Mouse (Mus musculus) neural tube, embryonic 10.5 days (tissue): ENCODE data around the gene Specc1.

Source experiments
- DNase-seq: peaks from one replicate; pipeline ENCODE4 v3.0.0-alpha.2; 2017; ENCODE audit warnings: low spot score; ENCODE audit errors: extremely low spot score

Specc1 gene

GRCm38 (mm10) chr11:62168146-62168545 is 211.6 kb downstream of the Specc1 start:
- DNase-seq, result no peak

GRCm38 (mm10) chr11:62177395-62178113 is 221.0 kb downstream of the Specc1 start:
- no peak for DNase-seq

GRCm38 (mm10) chr11:62180791-62181190 is 224.2 kb downstream of the Specc1 start:
- DNase-seq, result no peak

- no peak for DNase-seq
Measured at GRCm38 (mm10) chr11:62184900-62185299, 228.3 kb downstream of the Specc1 start.

GRCm38 (mm10) chr11:62187074-62187473 is 230.5 kb downstream of the Specc1 start:
- no peak for DNase-seq

- no peak for DNase-seq
Measured at GRCm38 (mm10) chr11:62192050-62192449, 235.5 kb downstream of the Specc1 start.

- no peak for DNase-seq
Measured at GRCm38 (mm10) chr11:62193116-62193515, 236.6 kb downstream of the Specc1 start.

- DNase-seq, result no peak
Measured at GRCm38 (mm10) chr11:62194217-62194616, 237.7 kb downstream of the Specc1 start.

- no peak for DNase-seq
Measured at GRCm38 (mm10) chr11:62200901-62201512, 244.4 kb downstream of the Specc1 start.

GRCm38 (mm10) chr11:62202645-62203044 is 246.1 kb downstream of the Specc1 start:
- DNase-seq, result no peak

GRCm38 (mm10) chr11:62209111-62209510 is 252.5 kb downstream of the Specc1 start:
- DNase-seq, result no peak

- no peak for DNase-seq
Measured at GRCm38 (mm10) chr11:62209891-62210290, 253.3 kb downstream of the Specc1 start.

- DNase-seq, result no peak
Measured at GRCm38 (mm10) chr11:62213384-62213989, 256.9 kb downstream of the Specc1 start.

GRCm38 (mm10) chr11:62215107-62215506 is 258.5 kb downstream of the Specc1 start:
- no peak for DNase-seq

GRCm38 (mm10) chr11:62217751-62218150 is 261.2 kb downstream of the Specc1 start:
- no peak for DNase-seq

GRCm38 (mm10) chr11:62220756-62221510 is 264.4 kb downstream of the Specc1 start:
- DNase-seq, result no peak

GRCm38 (mm10) chr11:62223416-62223815 is 266.9 kb downstream of the Specc1 start:
- DNase-seq, result no peak

GRCm38 (mm10) chr11:62223962-62224361 is 267.4 kb downstream of the Specc1 start:
- no peak for DNase-seq

GRCm38 (mm10) chr11:62224797-62225196 is 268.2 kb downstream of the Specc1 start:
- DNase-seq, result no peak

- DNase-seq, result no peak
Measured at GRCm38 (mm10) chr11:62240631-62241261, 284.2 kb downstream of the Specc1 start.

GRCm38 (mm10) chr11:62243871-62244270 is 287.3 kb downstream of the Specc1 start:
- DNase-seq, result no peak
